Mouse (Mus musculus) forebrain, embryonic 11.5 days (tissue): ENCODE data around the gene Phlpp1. TPM values are rescaled to one million over a fixed set of nuclear protein-coding genes. Genes with fewer than 3 reads are reported as not detected.

ENCODE experiments used
- ATAC-seq: fragments of 200-750 bp; cut with Nextera tagmentation; replicated peaks from 2 replicates; pipeline ENCODE4 v1.8.0; 2017; ENCODE audit warnings: moderate TSS enrichment; ENCODE audit not compliant: low FRiP score
- DNase-seq: peaks from one replicate; pipeline ENCODE4 v3.0.0-alpha.2; 2017; ENCODE audit warnings: low spot score
- H3K27ac ChIP-seq: fragments of 300-500 bp; sonication (generic); 2 replicates; pipeline ENCODE4 v1.5.1; 2014; ENCODE audit warnings: low read depth, low read length
- H3K27me3 ChIP-seq: fragments of 300-500 bp; sonication (generic); 2 replicates; pipeline ENCODE4 v1.6.1; 2014; ENCODE audit warnings: mild to moderate bottlenecking, low read length, mixed read lengths; ENCODE audit not compliant: control insufficient read depth, insufficient read depth
- H3K36me3 ChIP-seq: fragments of 300-500 bp; sonication (generic); 2 replicates; pipeline ENCODE4 v1.6.1; 2014; ENCODE audit warnings: mild to moderate bottlenecking, low read length, moderate library complexity, mixed read lengths; ENCODE audit not compliant: control insufficient read depth, insufficient read depth
- H3K4me1 ChIP-seq: fragments of 300-500 bp; sonication (generic); replicated peaks from 2 replicates; pipeline ENCODE4 v1.6.1; 2014; ENCODE audit warnings: low read length, mixed read lengths; ENCODE audit not compliant: control insufficient read depth, insufficient read depth
- H3K4me2 ChIP-seq: fragments of 300-500 bp; sonication (generic); 2 replicates; pipeline ENCODE4 v1.6.1; 2014; ENCODE audit warnings: low read depth, mild to moderate bottlenecking, low read length, moderate library complexity, mixed read lengths; ENCODE audit not compliant: severe bottlenecking
- H3K4me3 ChIP-seq: fragments of 300-500 bp; sonication (generic); 2 replicates; pipeline ENCODE4 v1.5.1; 2014; ENCODE audit warnings: low read depth, low read length
- H3K9ac ChIP-seq: fragments of 300-500 bp; sonication (generic); 2 replicates; pipeline ENCODE4 v1.6.1; 2014; ENCODE audit warnings: low read length
- H3K9me3 ChIP-seq: fragments of 300-500 bp; sonication (generic); 2 replicates; pipeline ENCODE4 v1.6.1; 2016; ENCODE audit warnings: low read length, mixed read lengths; ENCODE audit not compliant: control insufficient read depth
- WGBS: fragments of 180-500 bp; shearing (Covaris S2); extraction: QIAGEN DNeasy Blood & Tissue Kit; methylation state at CpG from one replicate; pipeline ENCODE4 v1.1.7; 2014; 5-methylcytosine and 5-hydroxymethylcytosine counted together
- polyA plus RNA-seq: library from polyadenylated mRNA; unstranded; fragments of >200 nt; fragmentation: Nextera tagmentation; extraction: Ambion mirVana; gene quantifications from 2 replicates; pipeline ENCODE4 v1.2.1, GENCODE M21; 2014

Gene Phlpp1
- polyA plus RNA-seq, 1 experiment from 2014 or later = 9.7 TPM

GRCm38 (mm10) chr1:106326691-106327090, 155.1 kb downstream of the Phlpp1 start:
- ATAC-seq (no peak), DNase-seq (no peak)
- Histone ChIP-seq H3K36me3 (no peaks in the 10 kb centered on the region), H3K4me3 (no peak overlapping the region), H3K4me1 (no peaks in the 10 kb centered on the region), H3K9me3 (no peaks in the 10 kb centered on the region), H3K27me3 (no peaks in the 10 kb centered on the region), H3K4me2 (no peak overlapping the region), H3K9ac (no peak overlapping the region), H3K27ac (no peak overlapping the region)
- 94% methylated on average over 2 of the region's 2 CpGs for WGBS

GRCm38 (mm10) chr1:106342100-106342499, 170.5 kb downstream of the Phlpp1 start:
- Histone ChIP-seq H3K4me1 (no peaks in the 10 kb centered on the region), H3K9me3 (no peaks in the 10 kb centered on the region), H3K27ac (no peak overlapping the region), H3K27me3 (no peaks in the 10 kb centered on the region), H3K36me3 (peaks cover 5% of the 10 kb centered on the region; the same call in 1 of the 2 replicates), H3K9ac (no peak overlapping the region), H3K4me3 (no peak overlapping the region), H3K4me2 (no peak overlapping the region)
- ATAC-seq = no peak
- WGBS = 90% methylated on average over 3 of the region's 3 CpGs
- DNase-seq = no peak

- WGBS = 93% methylated on average over 2 of the region's 2 CpGs
- Histone ChIP-seq H3K36me3 (peaks cover 5% of the 10 kb centered on the region; the same call in 1 of the 2 replicates), H3K27me3 (no peaks in the 10 kb centered on the region), H3K27ac (no peak overlapping the region), H3K4me1 (no peaks in the 10 kb centered on the region), H3K9me3 (no peaks in the 10 kb centered on the region), H3K4me3 (no peak overlapping the region), H3K4me2 (no peak overlapping the region), H3K9ac (no peak overlapping the region)
- no peak for ATAC-seq
- no peak for DNase-seq
These were observed 173.7 kb downstream of the Phlpp1 start for GRCm38 (mm10) chr1:106345265-106345664.

GRCm38 (mm10) chr1:106346776-106347175, 175.2 kb downstream of the Phlpp1 start:
- no peak for ATAC-seq
- Histone ChIP-seq H3K27ac (no peak overlapping the region), H3K9ac (no peak overlapping the region), H3K4me2 (no peak overlapping the region), H3K4me3 (no peak overlapping the region), H3K9me3 (no peaks in the 10 kb centered on the region), H3K36me3 (peaks cover 5% of the 10 kb centered on the region; the same call in 1 of the 2 replicates), H3K27me3 (no peaks in the 10 kb centered on the region), H3K4me1 (no peaks in the 10 kb centered on the region; the same call in 1 of the 2 replicates)
- no peak for DNase-seq
- 98% methylated on average over 3 of the region's 3 CpGs for WGBS

- ATAC-seq (no peak), DNase-seq (no peak)
- Histone ChIP-seq H3K4me3 (no peak overlapping the region), H3K4me1 (no peaks in the 10 kb centered on the region; the same call in 1 of the 2 replicates), H3K9ac (no peak overlapping the region), H3K27ac (no peak overlapping the region), H3K9me3 (no peaks in the 10 kb centered on the region), H3K4me2 (no peak overlapping the region), H3K27me3 (no peaks in the 10 kb centered on the region), H3K36me3 (peaks cover 3% of the 10 kb centered on the region; the same call in 1 of the 2 replicates)
- WGBS = 96% methylated on average over 3 of the region's 3 CpGs
These were observed 177.6 kb downstream of the Phlpp1 start for GRCm38 (mm10) chr1:106349116-106349515.

GRCm38 (mm10) chr1:106351512-106351911, 180.0 kb downstream of the Phlpp1 start:
- Histone ChIP-seq H3K4me3 (no peak overlapping the region), H3K4me1 (no peaks in the 10 kb centered on the region; the same call in 1 of the 2 replicates), H3K9ac (no peak overlapping the region), H3K36me3 (no peaks in the 10 kb centered on the region; the same call in 1 of the 2 replicates), H3K9me3 (no peaks in the 10 kb centered on the region), H3K4me2 (no peak overlapping the region), H3K27ac (no peak overlapping the region), H3K27me3 (no peaks in the 10 kb centered on the region)
- 90% methylated on average over 2 of the region's 2 CpGs for WGBS
- DNase-seq (no peak), ATAC-seq (no peak)

GRCm38 (mm10) chr1:106352801-106353511, 181.4 kb downstream of the Phlpp1 start:
- Histone ChIP-seq H3K9ac (no peak overlapping the region), H3K36me3 (no peaks in the 10 kb centered on the region; the same call in 1 of the 2 replicates), H3K27ac (no peak overlapping the region), H3K27me3 (no peaks in the 10 kb centered on the region), H3K9me3 (no peaks in the 10 kb centered on the region), H3K4me2 (no peak overlapping the region), H3K4me1 (no peaks in the 10 kb centered on the region; the same call in 1 of the 2 replicates), H3K4me3 (no peak overlapping the region)
- ATAC-seq = no peak
- 92% methylated on average over 2 of the region's 2 CpGs for WGBS
- DNase-seq = no peak

- Histone ChIP-seq H3K4me2 (no peak overlapping the region), H3K9me3 (no peaks in the 10 kb centered on the region), H3K9ac (no peak overlapping the region), H3K4me3 (no peak overlapping the region), H3K27ac (no peak overlapping the region), H3K36me3 (no peaks in the 10 kb centered on the region; the same call in 1 of the 2 replicates), H3K27me3 (no peaks in the 10 kb centered on the region), H3K4me1 (no peaks in the 10 kb centered on the region; the same call in 1 of the 2 replicates)
- 90% methylated on average over 4 of the region's 4 CpGs for WGBS
- ATAC-seq (no peak), DNase-seq (no peak)
These were observed 182.4 kb downstream of the Phlpp1 start for GRCm38 (mm10) chr1:106353993-106354392.

- no peaks in the 10 kb centered on the region; the same call in 1 of the 2 replicates for H3K36me3 ChIP-seq
- no peak overlapping the region for H3K4me2 ChIP-seq
- H3K9me3 ChIP-seq = no peaks in the 10 kb centered on the region
- H3K4me3 ChIP-seq = no peak overlapping the region
- H3K9ac ChIP-seq = no peak overlapping the region
- ATAC-seq = no peak
- H3K4me1 ChIP-seq = no peaks in the 10 kb centered on the region
- H3K27me3 ChIP-seq = no peaks in the 10 kb centered on the region
- no peak for DNase-seq
- H3K27ac ChIP-seq = no peak overlapping the region
These were observed 187.9 kb downstream of the Phlpp1 start for GRCm38 (mm10) chr1:106359474-106359873.
